Mouse (Mus musculus) A20 (cell line): Measurements from ENCODE around the gene Bbs9.

Experiments used
- DNase-seq: peaks from one replicate; pipeline ENCODE4 v3.0.0-alpha.2; 2011; ENCODE audit warnings: low read depth, low spot score

The Bbs9 gene

DNA sequence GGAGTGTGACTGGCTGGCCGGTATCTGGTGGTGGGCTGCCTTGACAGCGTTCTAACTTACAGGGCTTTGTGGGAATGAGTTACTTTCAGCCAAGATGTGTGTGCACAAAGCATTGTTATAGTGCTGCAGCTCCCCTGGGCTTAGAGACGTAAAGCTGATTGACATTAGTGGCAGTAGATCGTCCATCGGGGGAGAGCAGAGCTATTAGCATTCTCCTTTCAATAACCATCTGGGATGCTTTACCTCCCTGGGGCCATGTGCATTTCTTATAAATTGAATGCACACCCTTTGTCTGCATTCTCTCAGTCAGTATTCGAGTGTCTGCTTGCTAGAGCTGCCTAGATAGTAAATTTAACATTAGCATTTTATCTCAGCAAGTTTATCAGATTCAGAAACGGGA, 214.7 kb downstream of the Bbs9 start:
- no peak for DNase-seq

DNA sequence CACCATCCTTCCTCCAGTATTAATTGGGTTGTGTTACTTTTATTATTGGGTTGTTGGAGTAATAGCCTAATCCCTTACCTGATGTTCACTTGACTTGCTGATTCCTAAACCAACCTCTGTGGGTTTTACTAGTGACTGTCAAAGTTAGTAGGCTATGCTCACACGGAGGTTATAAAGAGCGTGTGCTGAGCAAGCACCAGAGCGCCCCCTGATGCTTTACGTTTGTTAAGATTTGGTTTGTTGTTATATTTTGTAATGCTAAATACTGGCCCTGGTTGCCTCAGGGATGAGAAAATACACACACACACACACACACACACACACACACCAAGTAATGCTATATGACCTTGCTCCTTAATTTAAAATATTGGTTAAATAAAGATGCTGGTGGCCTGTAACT, 219.9 kb downstream of the Bbs9 start:
- no peak for DNase-seq

DNA sequence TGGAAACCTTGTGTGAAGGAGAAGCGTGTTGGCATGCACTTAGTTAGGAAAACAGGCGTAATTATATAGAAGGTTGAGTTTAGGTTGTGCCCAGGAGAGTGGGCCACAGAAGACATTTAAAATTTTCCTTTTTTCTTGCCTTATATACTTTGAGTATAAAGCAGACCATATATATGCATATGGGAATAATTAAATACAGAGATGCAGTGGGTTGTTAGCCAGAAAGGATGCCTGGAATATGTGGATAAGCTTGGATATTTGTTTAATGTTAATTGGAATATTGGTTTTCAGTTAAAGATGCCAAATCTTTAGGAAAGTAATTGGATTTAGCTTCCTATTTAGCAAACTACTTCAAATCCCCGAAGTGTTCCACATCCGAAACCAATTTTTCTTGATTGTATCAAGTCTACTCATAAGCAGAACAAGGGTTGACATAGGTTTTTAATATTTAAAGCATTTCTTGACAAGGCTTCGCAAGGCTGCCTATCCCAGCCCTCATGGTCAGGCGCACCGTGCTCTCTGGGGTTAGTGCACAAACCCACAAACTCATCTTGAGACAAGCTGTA, 221.4 kb downstream of the Bbs9 start:
- DNase-seq: no peak

DNA sequence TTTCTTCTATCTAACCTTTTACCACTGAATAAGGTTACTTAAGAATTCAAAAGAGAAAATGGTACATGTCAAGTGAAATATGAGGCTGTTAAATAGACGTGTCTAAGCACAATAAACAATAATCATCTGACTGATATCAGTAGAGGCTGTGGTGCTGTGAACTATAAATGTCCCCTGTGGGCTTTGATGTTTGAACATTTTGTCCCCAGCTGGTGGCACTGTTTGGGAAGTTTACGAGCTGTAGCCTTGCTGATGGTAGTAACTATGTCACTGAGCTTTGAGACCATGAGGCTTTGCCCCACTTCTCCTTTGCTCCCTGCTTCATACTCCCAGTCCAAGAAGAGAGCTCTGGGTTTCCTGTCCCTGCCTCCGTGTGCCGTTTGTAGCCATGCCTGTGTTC, 222.3 kb downstream of the Bbs9 start:
- DNase-seq: no peak

DNA sequence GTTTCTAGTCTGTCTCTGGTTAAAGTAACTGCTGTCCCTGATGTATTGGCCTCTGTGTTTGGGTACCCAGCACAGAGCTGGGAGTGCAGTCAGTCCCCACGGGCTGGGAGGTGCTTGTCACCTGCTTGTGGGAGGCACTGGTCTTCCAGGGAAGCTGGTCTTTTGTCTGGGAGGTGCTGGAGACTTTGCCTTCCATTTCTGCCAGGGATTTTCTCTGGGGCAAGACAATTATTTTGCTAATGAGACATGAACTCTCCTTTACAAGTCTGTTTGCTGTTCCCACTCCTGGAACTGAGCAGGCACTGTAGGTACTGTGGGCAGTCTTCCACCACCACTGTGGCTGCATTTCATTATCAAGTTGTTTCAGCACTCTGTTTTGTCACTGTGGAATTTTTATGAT, 223.0 kb downstream of the Bbs9 start:
- no peak for DNase-seq

- no peak for DNase-seq
Measured at GRCm38 (mm10) chr9:22702065-22702611, 226.6 kb downstream of the Bbs9 start.

DNA sequence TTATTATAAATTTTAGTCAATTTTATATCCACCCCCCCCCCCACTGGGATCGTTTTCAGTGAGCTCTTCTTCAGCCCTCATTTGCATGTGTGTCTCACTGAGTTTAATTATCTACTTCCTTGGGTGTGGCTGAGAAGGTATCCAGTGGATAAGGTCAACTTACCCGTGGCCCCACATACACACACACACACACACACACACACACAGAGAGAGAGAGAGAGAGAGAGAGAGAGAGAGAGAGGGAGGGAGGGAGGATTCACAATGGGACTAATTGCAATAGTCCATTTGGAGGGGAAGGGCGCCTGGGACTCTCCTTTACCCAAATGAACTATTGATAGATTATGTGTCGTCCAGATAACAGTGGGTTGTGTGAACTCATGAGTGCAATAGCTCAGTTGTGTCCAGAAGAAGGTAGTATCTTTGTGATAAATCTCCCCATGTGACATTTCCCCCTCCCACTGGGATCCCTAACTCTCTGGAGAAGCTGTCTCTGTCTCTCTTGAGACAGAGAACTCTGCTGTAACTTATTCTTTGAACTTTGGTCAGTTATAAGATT, 227.4 kb downstream of the Bbs9 start:
- DNase-seq: no peak

DNA sequence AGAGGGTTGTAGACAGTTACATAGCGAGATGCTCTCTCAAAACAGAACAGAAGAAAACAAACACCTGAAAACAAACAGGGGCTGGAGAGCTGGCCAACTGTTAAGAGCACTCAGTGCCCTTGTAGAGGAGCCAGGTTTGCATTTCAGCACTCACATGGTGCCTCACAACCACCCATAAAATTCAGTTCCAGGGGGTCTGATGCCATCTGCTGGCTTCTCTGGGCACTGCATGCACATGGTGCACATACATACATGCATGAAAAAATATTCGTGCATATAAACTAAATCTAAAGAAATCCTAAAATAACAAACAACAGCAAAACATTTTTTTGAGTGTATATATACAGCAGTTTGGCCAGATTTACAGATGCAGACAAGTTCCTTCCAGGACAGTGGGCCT, 228.0 kb downstream of the Bbs9 start:
- no peak for DNase-seq

- DNase-seq: no peak
Measured at GRCm38 (mm10) chr9:22707166-22707913, 231.8 kb downstream of the Bbs9 start.

GRCm38 (mm10) chr9:22708970-22709726, 233.6 kb downstream of the Bbs9 start:
- peak; percentile 24 for DNase-seq

- DNase-seq: no peak
Measured at GRCm38 (mm10) chr9:22710032-22710431, 234.5 kb downstream of the Bbs9 start.

DNA sequence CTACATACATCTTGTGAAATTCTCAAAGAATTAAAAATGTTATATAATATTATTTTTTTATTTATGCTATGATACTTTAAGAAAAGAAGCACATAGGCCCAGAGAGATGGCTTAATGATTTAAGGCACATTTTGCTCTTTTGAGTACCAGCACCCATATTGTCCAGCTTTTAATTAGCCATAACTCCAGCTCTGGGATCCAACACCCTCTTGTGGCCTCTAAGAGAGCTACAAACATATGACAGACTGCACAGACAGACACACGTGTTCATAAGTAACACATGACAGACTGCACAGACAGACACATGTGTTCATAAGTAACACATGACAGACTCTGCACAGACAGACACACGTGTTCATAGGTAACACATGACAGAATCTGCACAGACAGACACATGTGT, 235.8 kb downstream of the Bbs9 start:
- DNase-seq: no peak

GRCm38 (mm10) chr9:22712743-22713142, 237.2 kb downstream of the Bbs9 start:
- DNase-seq: no peak

DNA sequence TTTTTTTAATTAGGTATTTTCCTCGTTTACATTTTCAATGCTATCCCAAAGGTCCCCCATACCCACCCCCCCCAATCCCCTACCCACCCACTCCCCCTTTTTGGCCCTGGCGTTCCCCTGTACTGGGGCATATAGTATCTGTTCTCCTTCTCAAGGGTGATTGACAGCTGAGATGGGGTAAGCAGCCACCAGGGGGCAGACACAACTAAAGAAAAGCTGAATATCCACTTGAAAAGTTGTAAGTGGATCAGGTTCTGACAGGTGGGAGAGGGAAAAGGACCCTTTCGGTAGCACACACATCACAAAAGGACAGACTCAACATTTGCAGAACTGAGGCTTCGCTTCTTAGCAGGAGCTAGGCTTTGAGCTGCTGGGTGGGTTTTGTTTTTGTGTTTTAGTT, 237.8 kb downstream of the Bbs9 start:
- peak; percentile 49 for DNase-seq

- no peak for DNase-seq
Measured at GRCm38 (mm10) chr9:22717583-22717982, 242.1 kb downstream of the Bbs9 start.

- DNase-seq: no peak
Measured at GRCm38 (mm10) chr9:22718174-22718823, 242.8 kb downstream of the Bbs9 start.

DNA sequence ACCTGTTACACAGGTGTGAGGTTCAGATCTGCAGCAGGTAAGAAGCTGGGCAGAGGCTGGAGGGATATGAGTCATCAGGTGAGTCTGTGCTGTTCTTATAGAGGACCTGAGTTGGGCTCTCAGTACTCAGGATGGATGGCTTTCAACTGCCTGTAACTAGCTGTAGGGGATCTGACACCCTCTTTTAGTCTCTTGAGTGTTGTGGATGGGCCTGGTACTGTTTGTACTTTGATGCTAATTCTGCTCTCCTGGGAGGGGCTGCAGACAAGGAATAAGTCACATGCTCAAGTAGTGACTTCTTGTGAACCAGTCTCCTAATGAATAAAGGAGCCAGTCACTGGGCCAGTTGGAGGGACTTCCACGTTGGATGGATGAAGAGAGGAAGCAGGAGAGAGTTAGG, 257.1 kb downstream of the Bbs9 start:
- no peak for DNase-seq

- DNase-seq: no peak
Measured at GRCm38 (mm10) chr9:22734954-22735353, 259.4 kb downstream of the Bbs9 start.

DNA sequence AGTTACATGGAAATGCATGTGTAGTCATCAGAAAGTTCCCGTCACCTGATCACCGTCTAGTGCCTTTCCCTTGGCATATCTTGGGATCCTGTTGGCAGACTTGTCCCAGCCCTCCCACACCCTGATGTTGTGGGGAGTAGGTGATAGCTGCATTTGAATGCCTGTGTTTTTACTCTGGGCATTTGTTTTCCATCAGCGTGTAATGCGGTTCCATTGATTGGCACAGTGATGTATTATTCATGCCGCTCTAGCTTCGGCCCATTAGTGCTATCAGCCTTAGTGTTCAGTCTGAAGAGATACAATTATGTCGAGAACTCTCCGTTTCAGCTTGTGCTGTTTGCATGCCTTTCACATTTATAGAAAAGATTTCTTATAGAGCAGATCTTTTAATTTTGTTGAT, 259.9 kb downstream of the Bbs9 start:
- DNase-seq: no peak

DNA sequence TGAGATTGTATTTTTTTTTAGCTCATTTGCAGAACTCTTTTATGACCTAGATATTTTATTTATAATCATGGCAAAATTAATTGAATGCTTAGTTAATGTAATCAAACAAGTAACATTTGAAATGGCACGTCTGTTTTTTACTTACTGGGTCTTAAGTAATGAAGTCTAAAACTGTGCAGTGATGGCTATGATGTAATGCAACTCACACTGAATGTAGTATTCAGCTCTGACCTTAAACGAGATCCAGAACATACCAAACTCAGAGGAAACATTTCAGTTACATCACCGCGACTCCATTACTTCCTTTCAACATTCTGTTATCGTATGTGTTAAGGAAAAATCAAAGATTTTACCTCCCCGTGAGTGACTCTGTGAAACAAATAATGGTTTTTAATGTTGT, 262.4 kb downstream of the Bbs9 start:
- DNase-seq: no peak

GRCm38 (mm10) chr9:22738861-22739260, 263.3 kb downstream of the Bbs9 start:
- no peak for DNase-seq

DNA sequence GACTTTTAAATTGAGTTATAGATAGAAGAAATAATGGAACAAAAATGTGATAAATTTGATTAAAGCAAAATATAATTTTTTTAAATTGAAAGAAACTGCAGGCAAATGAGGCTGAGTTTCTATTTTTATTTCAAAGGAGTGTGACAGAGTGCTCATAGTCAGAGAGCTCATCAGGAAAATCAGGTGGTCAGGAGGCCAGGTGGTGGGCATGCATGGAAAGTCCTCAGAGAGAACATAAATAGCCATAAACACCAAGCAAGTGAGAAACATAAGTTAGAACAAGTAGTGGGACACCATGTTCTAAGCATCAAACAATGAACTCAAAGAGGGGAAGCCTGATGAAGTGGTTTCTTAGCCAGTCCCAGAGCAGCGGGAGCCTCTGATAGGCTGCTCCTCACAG, 266.5 kb downstream of the Bbs9 start:
- no peak for DNase-seq
